Mouse (Mus musculus): ENCODE measurements at regions not wholly inside any gene's neighbourhood (a gene's known extent, or its start where the extent isn't known, plus 50 kb on each side); places are given as distances from the start of the nearest gene placed in this dataset.

- H3K4me1 ChIP-seq (ENCODE audit: insufficient read depth, low read length), result no peaks in the 10 kb centered on the region
- no peak overlapping the region for H3K4me3 ChIP-seq (ENCODE audit: low read length)
- TF ChIP-seq CTCF (IDR thresholded peaks at IDR 0.05; ENCODE audit: low read depth), result no peak
- no peak overlapping the region for H3K27ac ChIP-seq
- 46% methylated on average over 3 of the region's 3 CpGs for WGBS
- H3K9me3 ChIP-seq (ENCODE audit: low read length), result no peaks in the 10 kb centered on the region
- H3K36me3 ChIP-seq (ENCODE audit: insufficient read depth, low read length), result no peaks in the 10 kb centered on the region
- ATAC-seq, result peak; percentile 68; the same call in 1 of the 2 replicates
- no peaks in the 10 kb centered on the region for H3K27me3 ChIP-seq (ENCODE audit: insufficient read depth, low read length)
- no peak overlapping the region for H3K9ac ChIP-seq (replicated peaks; ENCODE audit: low read length)
- no peak overlapping the region for H3K4me2 ChIP-seq (ENCODE audit: low read depth, low read length)
- DNase-seq (ENCODE audit: low spot score), result peak; percentile 91
Observed at GRCm38 (mm10) chr5:133365771-133366170, 733.7 kb upstream of the Castor2 start.

GRCm38 (mm10) chr5:133347516-133347915, 752.0 kb upstream of the Castor2 start:
- DNase-seq (ENCODE audit: low spot score), result no peak
- Histone ChIP-seq H3K4me3 (ENCODE audit: low read length) (no peak overlapping the region), H3K9me3 (ENCODE audit: low read length) (no peaks in the 10 kb centered on the region), H3K9ac (replicated peaks; ENCODE audit: low read length) (no peak overlapping the region), H3K27ac (no peak overlapping the region), H3K4me1 (ENCODE audit: insufficient read depth, low read length) (peaks cover 2% of the 10 kb centered on the region; the same call in 1 of the 2 replicates), H3K36me3 (ENCODE audit: insufficient read depth, low read length) (no peaks in the 10 kb centered on the region), H3K27me3 (ENCODE audit: insufficient read depth, low read length) (no peaks in the 10 kb centered on the region), H3K4me2 (ENCODE audit: low read depth, low read length) (no peak overlapping the region)
- ATAC-seq, result no peak
- WGBS, result 77% methylated on average over 3 of the region's 3 CpGs
- TF ChIP-seq CTCF (IDR thresholded peaks at IDR 0.05; ENCODE audit: low read depth), result no peak

- 74% methylated on average over 3 of the region's 3 CpGs for WGBS
- ATAC-seq (no peak), DNase-seq (ENCODE audit: low spot score) (no peak)
- Histone ChIP-seq H3K9ac (replicated peaks; ENCODE audit: low read length) (no peak overlapping the region), H3K4me2 (ENCODE audit: low read depth, low read length) (no peak overlapping the region), H3K27me3 (ENCODE audit: insufficient read depth, low read length) (no peaks in the 10 kb centered on the region), H3K9me3 (ENCODE audit: low read length) (no peaks in the 10 kb centered on the region), H3K4me1 (ENCODE audit: insufficient read depth, low read length) (no peaks in the 10 kb centered on the region), H3K27ac (no peak overlapping the region), H3K4me3 (ENCODE audit: low read length) (no peak overlapping the region), H3K36me3 (ENCODE audit: insufficient read depth, low read length) (no peaks in the 10 kb centered on the region)
- TF ChIP-seq CTCF (IDR thresholded peaks at IDR 0.05; ENCODE audit: low read depth), result no peak
Observed at GRCm38 (mm10) chr5:133341973-133342372, 757.5 kb upstream of the Castor2 start.

GRCm38 (mm10) chr5:133320626-133321025, 777.5 kb upstream of the Auts2 start:
- DNase-seq (ENCODE audit: low spot score) (no peak), ATAC-seq (no peak)
- no peak overlapping the region for H3K4me3 ChIP-seq (ENCODE audit: low read length)
- no peak for TF ChIP-seq CTCF (IDR thresholded peaks at IDR 0.05; ENCODE audit: low read depth)
- H3K27me3 ChIP-seq (ENCODE audit: insufficient read depth, low read length), result no peaks in the 10 kb centered on the region
- no peaks in the 10 kb centered on the region for H3K36me3 ChIP-seq (ENCODE audit: insufficient read depth, low read length)
- no peak overlapping the region for H3K9ac ChIP-seq (replicated peaks; ENCODE audit: low read length)
- H3K4me1 ChIP-seq (ENCODE audit: insufficient read depth, low read length), result no peaks in the 10 kb centered on the region
- 54% methylated on average over 2 of the region's 2 CpGs for WGBS
- no peaks in the 10 kb centered on the region for H3K9me3 ChIP-seq (ENCODE audit: low read length)
- H3K27ac ChIP-seq, result no peak overlapping the region
- H3K4me2 ChIP-seq (ENCODE audit: low read depth, low read length), result no peak overlapping the region

GRCm38 (mm10) chr5:133320206-133320605, 777.1 kb upstream of the Auts2 start:
- no peak for TF ChIP-seq CTCF (IDR thresholded peaks at IDR 0.05; ENCODE audit: low read depth)
- DNase-seq (ENCODE audit: low spot score) (no peak), ATAC-seq (no peak)
- no peaks in the 10 kb centered on the region for H3K36me3 ChIP-seq (ENCODE audit: insufficient read depth, low read length)
- no peaks in the 10 kb centered on the region for H3K27me3 ChIP-seq (ENCODE audit: insufficient read depth, low read length)
- H3K27ac ChIP-seq, result no peak overlapping the region
- H3K4me1 ChIP-seq (ENCODE audit: insufficient read depth, low read length), result no peaks in the 10 kb centered on the region
- H3K4me2 ChIP-seq (ENCODE audit: low read depth, low read length), result no peak overlapping the region
- no peak overlapping the region for H3K4me3 ChIP-seq (ENCODE audit: low read length)
- no peaks in the 10 kb centered on the region for H3K9me3 ChIP-seq (ENCODE audit: low read length)
- 96% methylated on average over 1 of the region's 1 CpGs for WGBS
- H3K9ac ChIP-seq (replicated peaks; ENCODE audit: low read length), result no peak overlapping the region

GRCm38 (mm10) chr5:133314031-133314430, 770.9 kb upstream of the Auts2 start:
- Histone ChIP-seq H3K4me1 (ENCODE audit: insufficient read depth, low read length) (no peaks in the 10 kb centered on the region), H3K27ac (no peak overlapping the region), H3K4me2 (ENCODE audit: low read depth, low read length) (no peak overlapping the region), H3K4me3 (ENCODE audit: low read length) (no peak overlapping the region), H3K9me3 (ENCODE audit: low read length) (no peaks in the 10 kb centered on the region), H3K36me3 (ENCODE audit: insufficient read depth, low read length) (no peaks in the 10 kb centered on the region), H3K9ac (replicated peaks; ENCODE audit: low read length) (no peak overlapping the region), H3K27me3 (ENCODE audit: insufficient read depth, low read length) (no peaks in the 10 kb centered on the region)
- DNase-seq (ENCODE audit: low spot score) (peak; percentile 7), ATAC-seq (no peak)
- TF ChIP-seq CTCF (IDR thresholded peaks at IDR 0.05; ENCODE audit: low read depth), result no peak
- WGBS, result 54% methylated on average over 7 of the region's 7 CpGs

GRCm38 (mm10) chr5:133310979-133311890, 768.1 kb upstream of the Auts2 start:
- no peaks in the 10 kb centered on the region for H3K4me1 ChIP-seq (ENCODE audit: insufficient read depth, low read length)
- H3K9me3 ChIP-seq (ENCODE audit: low read length), result no peaks in the 10 kb centered on the region
- no peak overlapping the region for H3K4me3 ChIP-seq (ENCODE audit: low read length)
- peak; percentile 82 for DNase-seq (ENCODE audit: low spot score)
- no peak overlapping the region for H3K9ac ChIP-seq (replicated peaks; ENCODE audit: low read length)
- no peaks in the 10 kb centered on the region for H3K36me3 ChIP-seq (ENCODE audit: insufficient read depth, low read length)
- no peak overlapping the region for H3K4me2 ChIP-seq (ENCODE audit: low read depth, low read length)
- H3K27ac ChIP-seq, result no peak overlapping the region
- TF ChIP-seq CTCF (IDR thresholded peaks at IDR 0.05; ENCODE audit: low read depth), result no peak
- ATAC-seq, result peak; percentile 68
- H3K27me3 ChIP-seq (ENCODE audit: insufficient read depth, low read length), result no peaks in the 10 kb centered on the region
- WGBS, result 26% methylated on average over 6 of the region's 6 CpGs
